Mouse (Mus musculus) CD4-positive, CD25-positive, alpha-beta regulatory T cell (primary cell): ENCODE data around the gene Snapc2. TPM values are rescaled to one million over a fixed set of nuclear protein-coding genes. Genes with fewer than 3 reads are reported as not detected.

ENCODE experiments used
- polyA plus RNA-seq: library from polyadenylated mRNA; unstranded; fragments of 100-300 nt; shearing (Covaris generic); gene quantifications from one replicate; pipeline ENCODE4 v1.2.1, GENCODE M21; 2017

Gene Snapc2
- polyA plus RNA-seq = 33.5 TPM

GRCm38 (mm10) chr8:4252934-4253841, at the start of gene Snapc2:
Snapc2 (plus strand) TSS chr8:4253080.

DNA sequence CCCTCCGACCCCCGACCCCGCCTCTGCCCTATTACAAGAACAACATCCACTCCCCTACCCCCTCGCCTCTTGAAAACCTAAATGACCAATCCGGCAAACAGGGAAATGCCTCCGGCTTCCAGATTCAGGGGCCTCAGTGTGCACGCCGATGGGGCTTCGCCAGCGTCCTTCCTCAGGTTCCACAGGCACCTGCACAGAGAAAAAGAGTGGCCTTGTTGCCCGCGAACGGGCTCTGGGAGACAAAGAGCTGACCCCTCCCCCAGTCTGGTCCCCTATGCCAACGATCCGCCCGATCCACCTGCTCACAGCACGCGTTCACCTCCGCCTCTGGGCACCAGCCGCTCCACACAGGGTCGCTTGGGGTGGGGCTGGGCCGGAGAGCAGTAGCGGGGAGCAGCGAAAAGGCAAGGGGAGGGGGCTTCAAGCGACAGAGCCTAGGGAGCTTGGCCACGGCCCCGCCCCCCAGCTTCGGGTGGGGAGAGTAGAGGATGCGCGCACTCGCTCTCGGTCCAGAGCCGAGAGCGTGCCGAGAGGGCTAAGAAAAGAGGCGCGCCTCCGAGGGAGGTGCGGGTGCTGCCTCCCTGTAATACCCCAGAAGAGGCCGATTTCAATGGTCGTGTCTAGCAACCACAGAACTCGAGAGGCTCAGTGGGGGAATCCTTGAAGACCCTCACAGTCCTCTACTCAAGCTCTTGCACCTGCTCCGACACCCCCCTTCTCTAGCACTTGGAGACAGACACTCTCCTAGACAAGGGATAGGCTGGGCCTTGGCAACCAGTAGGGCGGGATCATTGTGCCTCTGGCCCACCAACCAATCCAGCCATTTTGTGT, 35.9 kb upstream of the Snapc2 start, which contains the start of gene Prr36:
Gene Prr36 (minus strand): TSS at position 669 of the 831 bp plus-strand sequence.

GRCm38 (mm10) chr8:4226739-4227347, 26.0 kb upstream of the Snapc2 start, which contains the start of gene Lrrc8e:
Lrrc8e (plus strand) TSS chr8:4226827.

DNA sequence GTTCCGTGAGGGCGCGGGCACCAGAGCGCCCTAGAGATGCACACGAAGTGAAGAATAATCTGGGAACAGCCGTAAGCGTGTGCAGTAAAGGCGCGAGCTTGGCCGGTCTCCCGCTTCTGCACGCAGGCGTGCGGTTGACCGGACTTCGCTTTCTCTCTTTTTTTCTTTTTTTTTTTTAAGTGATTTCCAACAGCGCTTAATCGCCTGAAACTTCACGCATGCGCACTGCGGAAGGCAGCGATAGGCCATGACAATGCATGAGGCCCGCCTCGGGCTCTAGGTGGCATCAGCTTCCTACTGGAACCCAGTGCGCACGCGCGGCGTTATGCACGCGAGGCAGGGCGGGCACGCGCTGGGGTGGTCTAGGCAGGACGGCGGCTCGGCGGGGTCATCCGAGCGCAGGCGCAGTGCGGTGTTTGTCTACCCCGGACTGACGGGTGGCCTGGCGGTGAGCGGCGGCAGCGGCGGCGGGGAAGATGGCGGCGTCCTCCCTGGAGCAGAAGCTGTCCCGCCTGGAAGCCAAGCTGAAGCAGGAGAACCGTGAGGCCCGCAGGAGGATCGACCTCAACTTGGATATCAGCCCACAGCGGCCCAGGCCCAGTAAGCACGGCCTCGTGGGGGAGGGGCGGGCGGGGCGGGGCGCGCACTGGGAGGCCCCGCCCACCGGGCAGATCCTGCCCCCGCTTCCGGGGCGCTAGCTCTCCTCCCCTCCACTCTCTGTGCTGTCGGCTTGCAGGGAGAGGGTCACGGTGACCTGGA, 14.3 kb upstream of the Snapc2 start, which contains the start of the genes Map2k7 and Gm49320:
Gene Map2k7 (plus strand): TSS at position 307 of the 759 bp plus-strand sequence.
Gene Gm49320 (plus strand): TSS at position 432 of the 759 bp plus-strand sequence.

DNA sequence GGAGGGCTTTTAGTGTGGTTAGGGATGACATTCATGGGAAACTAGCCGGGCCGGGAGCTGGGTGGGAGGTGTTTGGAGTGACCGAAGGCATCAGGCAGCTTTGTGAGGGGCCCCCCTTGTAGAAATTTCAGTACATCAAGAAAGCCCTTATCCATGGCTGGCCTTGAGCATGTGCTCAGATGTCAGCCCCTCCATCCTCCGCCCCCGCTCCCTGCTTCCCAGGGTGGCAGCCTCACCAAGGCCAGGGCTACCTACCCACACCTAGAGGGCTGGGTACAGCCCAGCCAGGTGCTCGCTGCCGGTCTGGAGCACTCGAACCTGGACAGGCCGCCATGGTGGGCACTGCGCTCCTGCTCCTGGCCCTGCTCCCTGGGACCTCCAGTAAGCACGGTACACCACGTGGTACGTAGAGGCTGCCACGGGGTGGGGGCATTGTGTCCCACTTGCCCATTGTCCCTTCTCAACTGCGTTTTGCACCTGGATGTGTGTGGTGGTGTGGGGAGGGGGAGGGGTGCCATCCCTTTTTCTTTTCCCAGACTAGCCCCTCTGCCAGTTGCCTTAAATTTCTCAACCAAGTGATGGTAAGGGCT, 4.8 kb upstream of the Snapc2 start, which contains the start of gene Tgfbr3l:
Gene Tgfbr3l (plus strand): TSS at position 264 of the 590 bp plus-strand sequence.

DNA sequence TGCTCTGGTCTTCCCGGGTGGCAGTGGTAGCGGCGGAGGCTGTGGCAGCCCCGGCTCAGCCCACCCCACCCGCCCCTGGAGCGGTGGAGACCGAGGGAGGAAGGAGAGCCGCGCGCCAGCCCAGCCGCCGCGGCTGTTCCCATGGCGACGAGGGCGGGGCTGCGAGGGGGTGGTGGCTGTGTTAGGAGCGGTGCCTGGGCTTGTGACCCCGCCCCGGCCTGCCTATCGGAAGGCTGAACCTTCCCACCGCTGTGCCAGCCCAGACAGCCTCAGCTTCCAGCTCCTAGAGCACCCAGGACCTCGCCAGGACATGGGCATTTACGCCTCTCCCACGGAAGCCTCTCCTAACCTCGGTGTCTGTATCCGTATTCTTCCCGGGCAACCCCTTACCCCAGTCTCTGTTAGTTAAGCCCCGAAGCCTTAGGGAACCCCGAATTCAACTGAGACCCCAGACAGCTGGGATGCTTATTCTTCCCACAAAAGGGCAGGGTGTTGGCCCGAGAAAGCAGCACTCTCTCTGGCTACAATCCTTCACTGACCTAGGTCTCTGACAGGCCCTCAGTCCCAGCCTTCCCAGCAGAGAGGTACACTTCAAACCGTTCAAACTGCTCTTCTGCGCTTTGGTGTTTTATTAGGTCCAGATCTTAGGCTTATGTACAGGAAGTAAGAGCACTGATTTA, 6.4 kb downstream of the Snapc2 start, which contains the start of gene Ctxn1:
Gene Ctxn1 (minus strand): TSS at position 150 of the 680 bp plus-strand sequence.

DNA sequence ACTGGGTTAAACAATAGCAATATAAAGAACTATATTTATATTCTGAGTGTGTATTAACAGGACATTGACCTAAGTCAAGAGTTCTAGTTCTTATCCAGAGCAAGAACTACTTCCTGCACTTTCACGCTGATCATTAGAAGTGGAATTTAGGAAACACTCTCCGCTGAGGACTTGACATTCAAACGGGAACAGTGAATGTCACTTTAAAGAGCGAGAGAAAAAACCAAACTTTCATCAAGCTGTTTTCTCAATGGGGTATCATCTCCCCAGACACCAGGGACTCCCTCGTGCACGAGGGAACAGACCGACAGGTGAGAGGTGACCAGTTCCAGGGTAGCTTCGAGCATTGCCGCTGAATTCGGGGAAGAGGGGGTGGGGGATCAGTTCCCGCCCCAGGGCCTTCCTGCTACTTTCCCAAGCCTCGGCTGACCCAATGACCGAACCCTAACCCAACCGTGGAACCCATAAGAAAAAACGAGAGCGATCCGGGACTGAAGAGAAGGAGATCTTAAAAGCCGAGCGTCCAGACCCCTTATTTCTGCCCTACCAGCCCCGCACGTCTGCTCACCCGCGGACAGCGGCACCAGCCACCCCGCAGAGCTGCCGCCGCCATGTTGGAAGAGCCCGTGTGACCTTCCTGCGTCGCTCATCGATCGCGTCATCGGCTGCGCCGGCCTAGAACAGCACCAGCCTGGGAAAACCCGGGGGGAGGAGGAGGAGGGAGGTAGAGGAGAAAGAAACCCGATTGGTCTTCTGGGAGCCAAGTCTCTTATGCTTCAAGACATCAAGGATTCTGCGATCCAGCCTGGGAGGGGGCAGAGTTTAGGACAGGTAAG, 22.6 kb downstream of the Snapc2 start, which contains the start of gene Timm44:
Gene Timm44 (minus strand): TSS at position 639 of the 836 bp plus-strand sequence.

Other genes with a start within 250 kb of the Snapc2 start
- not detected for gene Cd209f, start 147.2 kb upstream of the Snapc2 start, polyA plus RNA-seq
- gene Cd209g, start 119.0 kb upstream of the Snapc2 start, polyA plus RNA-seq = 0.05 TPM
- gene Evi5l, start 86.5 kb upstream of the Snapc2 start, polyA plus RNA-seq = 18.2 TPM
- gene Prr36, start 35.6 kb upstream of the Snapc2 start, polyA plus RNA-seq = 0.10 TPM
- 0.16 TPM for gene Lrrc8e, start 26.3 kb upstream of the Snapc2 start, polyA plus RNA-seq
- gene Map2k7, start 14.3 kb upstream of the Snapc2 start, polyA plus RNA-seq = 72.7 TPM
- gene Gm49320, start 14.2 kb upstream of the Snapc2 start, polyA plus RNA-seq = 0.96 TPM
- 14.3 TPM for gene Tgfbr3l, start 4.9 kb upstream of the Snapc2 start, polyA plus RNA-seq
- 0.44 TPM for gene Ctxn1, start 6.2 kb downstream of the Snapc2 start, polyA plus RNA-seq
- 60.4 TPM for gene Timm44, start 22.8 kb downstream of the Snapc2 start, polyA plus RNA-seq
- gene Ccl25, start 72.1 kb downstream of the Snapc2 start, polyA plus RNA-seq = 17.5 TPM
- 205 TPM for gene Elavl1, start 72.3 kb downstream of the Snapc2 start, polyA plus RNA-seq
- 54.1 TPM for gene Cers4, start 239.9 kb downstream of the Snapc2 start, polyA plus RNA-seq